Mouse (Mus musculus) lung, adult 2 months (tissue): ENCODE data around the gene Ecm2.

Experiments used
- CTCF ChIP-seq: fragments of 200-500 bp; IDR thresholded peaks from 2 replicates; pipeline ENCODE4 v1.5.1; 2011; ENCODE audit warnings: mild to moderate bottlenecking, low read length, control low read depth; ENCODE audit not compliant: insufficient read depth
- POLR2A ChIP-seq: fragments of 200-500 bp; IDR thresholded peaks from 2 replicates; pipeline ENCODE4 v1.6.1; 2011; ENCODE audit warnings: low read depth, mild to moderate bottlenecking, control low read depth, low read length, borderline replicate concordance; ENCODE audit errors: extremely low read depth

DNA sequence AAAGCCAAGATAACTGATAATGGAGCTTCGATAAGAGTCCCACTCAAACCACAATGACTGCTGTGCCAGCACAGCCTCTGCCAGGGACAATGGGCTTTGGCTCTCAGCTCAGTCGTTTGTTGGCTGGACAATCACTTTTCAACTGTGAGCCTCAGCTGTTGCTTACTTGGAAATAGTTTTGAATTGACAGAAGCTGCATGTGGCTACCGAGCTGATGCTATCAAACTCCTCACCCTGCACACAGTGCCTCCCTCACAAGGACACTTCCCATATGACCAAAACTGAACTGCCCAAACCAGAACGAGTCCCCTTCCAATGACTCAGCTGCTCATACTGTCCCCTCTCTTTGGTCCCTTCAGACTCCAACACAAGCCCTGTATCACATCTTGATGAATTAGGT lies 33.8 kb upstream of the Ecm2 start:
- TF ChIP-seq CTCF, result no peak
- TF ChIP-seq POLR2A, result no peak
